Mouse (Mus musculus) left cerebral cortex, postnatal 14 days (tissue): ENCODE measurements around the gene Scrn1. TPM values are rescaled to one million over a fixed set of nuclear protein-coding genes. Genes with fewer than 3 reads are reported as not detected.

Experiments
- DNase-seq, 2 experiments: peaks; one replicate each; pipeline ENCODE4 v3.0.0; 2021 to 2022; ENCODE audit warnings: low spot score in 2 of 2, mixed read lengths in 1 of 2
- intact Hi-C: fragments of 180-260 bp; cut with DNase I; formaldehyde crosslinking; loops from one replicate; pipeline ENCODE4 v1.15.1; 2025
- long read RNA-seq, 2 experiments: library from polyadenylated mRNA; stranded (forward); transcript quantifications; one replicate each; pipeline ENCODE4 v2.0.0; 2021
- total RNA-seq, 2 experiments: library from RNA; stranded (reverse); gene quantifications; 2 replicates each; pipeline ENCODE4 v1.2.3; 2021

Scrn1 gene
- total RNA-seq = 100 to 1,000 TPM; 163 TPM
- long read RNA-seq, experiment 1, full-length matches to known transcripts = 210 of 285 reads
- long read RNA-seq, experiment 1, partial matches to known transcripts = 7 of 285 reads
- long read RNA-seq, experiment 1, other reads (novel, unspliced or antisense) = 68 of 285 reads
- long read RNA-seq, experiment 2, full-length matches to known transcripts = 149 of 215 reads
- long read RNA-seq, experiment 2, partial matches to known transcripts = 9 of 215 reads
- long read RNA-seq, experiment 2, other reads (novel, unspliced or antisense) = 57 of 215 reads

- DNase-seq = peak; percentile 82 to 87
These were observed at the start of gene Scrn1 for GRCm38 (mm10) chr6:54565665-54566545. Gene Scrn1 (minus strand): TSS chr6:54566489.

GRCm38 (mm10) chr6:54606241-54606640 is 40.0 kb upstream of the Scrn1 start:
- intact Hi-C loops = no loop called here
- DNase-seq = no peak

More at GRCm38 (mm10) chr6:54565665-54566545, at the start of gene Scrn1:
- intact Hi-C loops = loop anchor here (5.0 kb wide), 1 partner anchor 34 kb away; no protein-coding TSS in a partner anchor

DNA sequence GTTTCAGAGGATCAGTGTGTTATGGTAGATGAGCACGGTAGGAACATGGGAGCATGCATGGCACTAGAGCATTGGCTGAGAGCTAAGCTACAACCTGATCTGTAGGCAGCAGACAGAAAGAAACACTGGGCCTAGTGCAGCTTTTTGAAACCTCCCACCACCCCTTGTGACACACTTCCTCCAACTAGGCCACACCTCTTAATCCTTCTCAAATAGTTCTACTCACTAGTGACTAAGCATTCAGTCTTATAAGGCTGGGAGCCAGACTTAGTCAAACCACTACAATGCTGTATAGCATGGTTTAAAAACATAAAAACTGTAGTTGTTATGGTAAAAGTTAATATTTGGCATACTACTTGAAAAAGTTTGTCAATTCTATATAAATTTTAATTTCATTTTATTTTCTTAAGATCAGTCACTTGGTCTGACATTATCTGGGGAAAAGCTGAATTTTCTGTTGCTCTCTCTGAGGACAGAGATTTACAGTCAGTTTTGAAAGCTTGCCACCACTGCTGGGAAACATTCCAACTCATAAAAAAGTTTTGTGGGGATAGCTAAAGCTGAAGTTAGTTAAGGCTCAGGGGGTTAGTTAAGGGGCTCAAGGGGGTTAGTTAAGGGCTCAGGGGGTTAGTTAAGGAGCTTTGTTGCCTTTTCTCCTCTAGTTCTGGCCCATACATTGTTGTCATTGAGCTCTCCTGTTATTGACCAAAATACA is 37.9 kb upstream of the Scrn1 start:
- DNase-seq = no peak
- intact Hi-C loops = no loop called here

GRCm38 (mm10) chr6:54602891-54603290 is 36.6 kb upstream of the Scrn1 start:
- no peak for DNase-seq
- intact Hi-C loops = no loop called here

GRCm38 (mm10) chr6:54600681-54601347 is 34.5 kb upstream of the Scrn1 start:
- no peak for DNase-seq
- intact Hi-C loops = no loop called here

DNA sequence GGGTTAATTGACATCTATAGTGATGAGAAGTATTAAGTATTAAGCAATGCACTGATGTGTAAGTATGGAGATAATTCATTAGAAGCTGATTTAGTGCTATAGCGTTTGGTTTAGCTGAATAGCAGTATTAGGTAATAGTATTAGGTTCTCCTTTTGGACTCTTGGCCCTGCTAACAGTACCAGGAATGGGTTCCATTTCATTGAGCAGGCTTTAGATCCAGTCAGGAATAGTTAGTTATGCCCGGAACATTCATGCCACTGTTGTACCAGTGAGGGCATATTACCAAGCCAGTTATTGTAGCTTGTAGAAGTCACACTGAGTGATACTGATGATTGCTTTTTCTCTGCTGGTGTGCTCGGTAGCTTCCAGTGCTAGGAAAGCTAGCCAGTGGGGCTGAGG is 31.4 kb upstream of the Scrn1 start:
- DNase-seq = no peak
- intact Hi-C loops = loop anchor here (10.0 kb wide), 1 partner anchor 567 kb away; no protein-coding TSS in a partner anchor

DNA sequence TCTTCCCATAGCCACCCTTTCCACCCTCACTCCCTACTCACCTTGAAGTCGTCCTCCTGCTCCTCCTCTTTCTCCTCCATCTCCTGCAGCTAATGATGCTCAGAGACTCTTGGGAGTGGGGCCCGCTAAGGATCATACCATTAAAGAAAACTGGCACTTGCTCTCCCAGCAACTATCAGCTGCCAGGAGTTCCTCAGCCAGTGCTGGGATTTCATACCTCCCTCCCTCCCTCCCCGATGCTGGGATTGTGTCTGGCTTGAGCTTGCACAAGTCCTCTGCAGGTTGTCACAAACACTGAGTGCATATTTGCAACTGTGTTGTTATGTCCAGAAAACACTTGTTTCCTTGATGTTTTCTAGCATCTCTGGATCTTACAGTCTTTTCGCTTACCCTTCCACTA is 30.9 kb upstream of the Scrn1 start, which contains the start of gene Fkbp14:
TSS of gene Fkbp14 (minus strand) at position 101 of the 400 bp plus-strand sequence.
- intact Hi-C loops = loop anchor here (10.0 kb wide), 1 partner anchor 568 kb away; no protein-coding TSS in a partner anchor
- DNase-seq = no peak

DNA sequence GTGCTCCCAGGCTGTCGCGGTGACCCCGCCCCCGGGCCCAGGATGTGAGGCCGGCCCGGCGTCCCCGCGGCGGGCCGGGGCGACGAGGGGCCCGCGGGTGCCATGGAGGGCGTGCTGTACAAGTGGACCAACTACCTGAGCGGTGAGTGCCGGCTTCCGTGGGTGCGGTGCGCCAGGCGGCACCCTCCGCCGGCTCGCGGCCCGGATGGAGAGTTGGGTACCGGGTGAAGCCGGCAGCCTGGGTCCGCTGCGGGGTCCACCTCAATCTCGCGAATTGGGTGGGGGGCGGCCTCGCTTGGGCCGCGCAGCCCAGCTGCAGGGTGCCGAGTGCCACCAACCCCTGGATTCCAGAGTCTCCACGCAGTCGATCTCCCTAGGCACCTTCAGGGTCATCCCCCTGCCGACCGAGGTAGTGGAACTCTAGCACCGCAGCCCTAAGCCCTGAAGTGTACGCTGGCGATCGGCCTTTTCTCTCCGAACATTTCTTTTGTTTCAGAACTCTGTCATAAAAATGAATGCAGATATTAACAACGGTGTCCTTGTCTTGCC is 29.1 kb upstream of the Scrn1 start:
- intact Hi-C loops = loop anchor here (10.0 kb wide), 1 partner anchor 569 kb away; no protein-coding TSS in a partner anchor
- no peak for DNase-seq

DNA sequence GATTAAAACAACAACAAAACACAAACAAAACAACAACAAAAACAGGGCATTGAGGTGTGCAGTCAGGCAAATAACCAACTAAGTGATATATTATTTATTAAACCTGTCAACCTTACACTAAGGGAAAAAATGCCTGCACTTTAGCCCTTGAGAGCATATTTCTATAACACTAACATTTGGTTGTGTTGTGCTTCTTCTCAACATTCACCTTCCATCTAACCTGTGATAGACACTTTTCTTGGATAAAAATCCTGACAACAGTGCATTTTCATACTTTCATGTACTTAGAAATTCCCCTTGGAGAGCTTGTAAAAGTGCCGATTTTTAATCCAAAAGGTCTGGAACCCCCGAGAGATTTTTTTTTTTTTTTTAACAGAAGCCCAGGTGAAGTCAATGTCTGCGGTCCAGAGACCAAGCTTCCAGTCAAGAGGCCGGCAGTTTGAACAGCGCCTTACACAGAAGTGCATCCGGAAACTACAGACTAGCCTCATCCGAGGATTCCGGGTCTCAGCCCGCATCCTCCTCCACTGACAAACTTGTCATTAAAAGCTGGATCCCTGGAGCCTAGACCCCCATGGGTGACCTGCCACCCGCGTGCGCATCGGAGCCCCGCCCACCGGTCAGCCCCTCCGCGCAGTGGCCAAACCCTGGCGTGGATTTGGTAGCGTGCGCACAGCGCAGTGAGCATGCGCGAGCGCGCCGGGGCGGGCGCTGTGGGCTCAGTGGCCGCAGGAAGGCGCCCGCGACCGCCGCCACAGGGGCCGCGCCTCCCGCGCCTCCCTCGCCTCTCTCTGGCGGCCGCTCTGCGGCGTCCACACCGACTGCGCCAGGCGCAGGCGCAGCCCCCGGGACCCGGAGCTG is 28.4 kb upstream of the Scrn1 start, which contains the start of gene Plekha8:
TSS of gene Plekha8 (plus strand) at position 643 of the 861 bp plus-strand sequence.
- DNase-seq = peak; percentile 84 to 92
- intact Hi-C loops = loop anchor here (5.0 to 10.0 kb wide), 2 partner anchors 88 to 570 kb away; partner anchors contain the start of gene Mturn

GRCm38 (mm10) chr6:54593766-54594468 is 27.6 kb upstream of the Scrn1 start:
- intact Hi-C loops = loop anchor here (5.0 to 10.0 kb wide), 2 partner anchors 88 to 571 kb away; partner anchors contain the start of gene Mturn

GRCm38 (mm10) chr6:54592938-54593535 is 26.7 kb upstream of the Scrn1 start:
- peak; percentile 95 to 97 for DNase-seq
- intact Hi-C loops = loop anchor here (5.0 to 10.0 kb wide), 2 partner anchors 89 to 572 kb away; partner anchors contain the start of gene Mturn

More at GRCm38 (mm10) chr6:54593766-54594468, 27.6 kb upstream of the Scrn1 start:
- no peak for DNase-seq

GRCm38 (mm10) chr6:54591778-54592177 is 25.5 kb upstream of the Scrn1 start:
- intact Hi-C loops = loop anchor here (5.0 to 10.0 kb wide), 2 partner anchors 91 to 573 kb away; partner anchors contain the start of gene Mturn
- no peak for DNase-seq

DNA sequence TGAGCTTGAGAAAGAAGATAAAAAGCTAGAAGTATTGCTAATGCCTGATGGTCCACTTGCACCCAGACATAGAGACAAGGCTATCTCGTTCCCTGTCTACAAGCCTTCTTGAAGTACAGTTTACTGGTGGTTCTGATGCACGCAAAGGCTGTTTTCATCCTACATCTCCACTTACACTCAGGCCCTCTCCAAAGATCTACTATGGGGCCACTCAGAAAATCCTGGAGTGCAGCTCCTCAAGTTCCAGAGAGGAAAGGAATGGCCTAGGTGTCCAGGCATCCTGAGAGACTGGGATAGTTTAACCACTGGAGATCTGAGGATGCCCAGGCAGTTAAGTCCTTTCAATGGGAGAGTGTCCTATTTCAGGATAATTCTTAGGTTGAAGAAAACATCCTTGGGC is 24.4 kb upstream of the Scrn1 start:
- no peak for DNase-seq
- intact Hi-C loops = loop anchor here (5.0 to 10.0 kb wide), 2 partner anchors 92 to 574 kb away; partner anchors contain the start of gene Mturn

GRCm38 (mm10) chr6:54588212-54588611 is 21.9 kb upstream of the Scrn1 start:
- intact Hi-C loops = no loop called here

GRCm38 (mm10) chr6:54587683-54588082 is 21.4 kb upstream of the Scrn1 start:
- no peak for DNase-seq
- intact Hi-C loops = no loop called here

More at GRCm38 (mm10) chr6:54588212-54588611, 21.9 kb upstream of the Scrn1 start:
- no peak for DNase-seq

- intact Hi-C loops = no loop called here
- DNase-seq = no peak
These were observed 20.6 kb upstream of the Scrn1 start for GRCm38 (mm10) chr6:54586911-54587310.
